Comparison of ENCODE assay signal across 15 mouse cellular contexts in genomic region chr5:44713181-44713789, GRCm38 (mm10).
DNase-seq lines count a peak whose midpoint lies in the region; ATAC-seq lines count a peak whose summit lies in the region.
"Had no signal": no experiment of that assay in that cellular context is flagged by ENCODE, and none has a peak within 500 bp of the region (broad histone marks: within the 10 kb centered on the region; RNA-seq: fewer than 3 reads in every experiment).

No protein-coding gene starts in this region.

- H3K4me1 ChIP-seq in neural tube, embryonic 11.5 days (ENCODE audit: control insufficient read depth, insufficient read depth, low read length), result 0 out of 2 replicates have a peak, but pooled peaks cover 2% of the 10 kb centered on the region
- H3K4me1 ChIP-seq in hindbrain, embryonic 12.5 days, result peaks cover 5% of the 10 kb centered on the region
- peaks cover 24% of the 10 kb centered on the region for H3K4me1 ChIP-seq in midbrain, embryonic 13.5 days (replicated peaks)
- no peaks in the 10 kb centered on the region for H3K4me1 ChIP-seq in heart, embryonic 10.5 days
- H3K4me1 ChIP-seq: liver, embryonic 13.5 days; megakaryocyte, embryonic 14.5 days had no signal

- H3K36me3 ChIP-seq in neural tube, embryonic 11.5 days (ENCODE audit: control insufficient read depth, insufficient read depth, low read length), result no peaks in the 10 kb centered on the region
- no peaks in the 10 kb centered on the region for H3K36me3 ChIP-seq in hindbrain, embryonic 12.5 days
- H3K36me3 ChIP-seq in midbrain, embryonic 13.5 days, result no peaks in the 10 kb centered on the region
- H3K36me3 ChIP-seq in heart, embryonic 10.5 days, result no peaks in the 10 kb centered on the region
- H3K36me3 ChIP-seq: liver, embryonic 13.5 days had no signal

- peak; percentile 20 for DNase-seq in neural tube, embryonic 11.5 days (ENCODE audit: low spot score)
- DNase-seq in neural tube, embryonic 10.5 days (ENCODE audit: extremely low spot score, low spot score), result no peak
- DNase-seq in heart, embryonic 10.5 days (ENCODE audit: low spot score), result no peak
- DNase-seq in lung, postnatal 25 days (ENCODE audit: low spot score), result no peak
- DNase-seq in lung, adult 18-20 months, result no peak
- DNase-seq in heart, adult 8-10 months (ENCODE audit: low spot score), result no peak
- DNase-seq: adrenal gland, postnatal 25 days; cerebellum, adult 18-20 months; heart, adult 2 months; liver, embryonic 13.5 days had no signal

- H3K9ac ChIP-seq in neural tube, embryonic 11.5 days (ENCODE audit: low read length), result no peak overlapping the region
- no peak overlapping the region for H3K9ac ChIP-seq in hindbrain, embryonic 12.5 days
- no peak overlapping the region for H3K9ac ChIP-seq in midbrain, embryonic 13.5 days (replicated peaks)
- H3K9ac ChIP-seq: liver, embryonic 13.5 days had no signal

- 0 out of 2 replicates have a peak, but pooled peaks have one; percentile 53 for ATAC-seq in neural tube, embryonic 11.5 days (ENCODE audit: insufficient read depth, low FRiP score, low TSS enrichment)
- ATAC-seq in hindbrain, embryonic 12.5 days (ENCODE audit: low FRiP score), result peak; percentile 62
- ATAC-seq in midbrain, embryonic 13.5 days, result peak; percentile 82
- ATAC-seq: CD4-positive, CD25-positive, alpha-beta regulatory T cell, adult 4 months had no signal

- no peaks in the 10 kb centered on the region for H3K27me3 ChIP-seq in neural tube, embryonic 11.5 days (ENCODE audit: control insufficient read depth, insufficient read depth, low read length)
- no peaks in the 10 kb centered on the region for H3K27me3 ChIP-seq in hindbrain, embryonic 12.5 days
- H3K27me3 ChIP-seq in midbrain, embryonic 13.5 days, result no peaks in the 10 kb centered on the region
- H3K27me3 ChIP-seq in heart, embryonic 10.5 days (ENCODE audit: insufficient read depth, poor library complexity, severe bottlenecking), result no peaks in the 10 kb centered on the region
- H3K27me3 ChIP-seq: liver, embryonic 13.5 days; megakaryocyte, embryonic 14.5 days had no signal

- no peak overlapping the region for H3K27ac ChIP-seq in neural tube, embryonic 11.5 days (ENCODE audit: low read depth, low read length)
- H3K27ac ChIP-seq in hindbrain, embryonic 12.5 days, result peak overlapping the region; percentile 57
- peak overlapping the region; percentile 78 for H3K27ac ChIP-seq in midbrain, embryonic 13.5 days
- no peak overlapping the region for H3K27ac ChIP-seq in heart, embryonic 10.5 days
- H3K27ac ChIP-seq: heart, adult 2 months; liver, embryonic 13.5 days had no signal

- no peaks in the 10 kb centered on the region for H3K9me3 ChIP-seq in neural tube, embryonic 11.5 days (ENCODE audit: control insufficient read depth, low read length)
- no peaks in the 10 kb centered on the region for H3K9me3 ChIP-seq in hindbrain, embryonic 12.5 days (replicated peaks)
- no peaks in the 10 kb centered on the region for H3K9me3 ChIP-seq in midbrain, embryonic 13.5 days
- H3K9me3 ChIP-seq in heart, embryonic 10.5 days, result no peaks in the 10 kb centered on the region
- H3K9me3 ChIP-seq: liver, embryonic 13.5 days; megakaryocyte, embryonic 14.5 days had no signal

- no peak overlapping the region for H3K4me3 ChIP-seq in neural tube, embryonic 11.5 days (ENCODE audit: low read depth, low read length)
- H3K4me3 ChIP-seq in hindbrain, embryonic 12.5 days, result no peak overlapping the region
- H3K4me3 ChIP-seq in midbrain, embryonic 13.5 days (replicated peaks), result no peak overlapping the region
- H3K4me3 ChIP-seq in heart, embryonic 10.5 days, result no peak overlapping the region
- H3K4me3 ChIP-seq: erythroblast, embryonic 14.5 days; heart, adult 2 months; liver, embryonic 13.5 days; megakaryocyte, embryonic 14.5 days had no signal

- WGBS in neural tube, embryonic 11.5 days, result 20% methylated on average over 5 of the region's 5 CpGs
- 14% methylated on average over 5 of the region's 5 CpGs for WGBS in hindbrain, embryonic 12.5 days
- 11% methylated on average over 5 of the region's 5 CpGs for WGBS in midbrain, embryonic 13.5 days
- WGBS in heart, embryonic 10.5 days, result 57% methylated on average over 5 of the region's 5 CpGs

- no peak overlapping the region for H3K4me2 ChIP-seq in neural tube, embryonic 11.5 days (ENCODE audit: low read depth)
- no peak overlapping the region for H3K4me2 ChIP-seq in hindbrain, embryonic 12.5 days (replicated peaks)
- H3K4me2 ChIP-seq in midbrain, embryonic 13.5 days (replicated peaks), result no peak overlapping the region
- H3K4me2 ChIP-seq: liver, embryonic 13.5 days had no signal

Comparison
In these comparisons a context has a peak if more than half of its experiments do, and no peak if none do; other contexts are left out.
1. H3K27ac ChIP-seq: peak in hindbrain, embryonic 12.5 days (single experiment) and midbrain, embryonic 13.5 days (single experiment); none in neural tube, embryonic 11.5 days (single experiment) and heart, embryonic 10.5 days (single experiment).
2. Peak in every context shown above with its lines, with median percentiles within 50 percentile points of each other: ATAC-seq.